Mouse (Mus musculus) hindbrain, embryonic 15.5 days (tissue): ENCODE measurements at regions not wholly inside any gene's neighbourhood (a gene's known extent, or its start where the extent isn't known, plus 50 kb on each side); places are given as distances from the start of the nearest gene placed in this dataset.

Experiments used
- ATAC-seq: fragments of 200-750 bp; cut with Nextera tagmentation; 2 replicates; pipeline ENCODE4 v1.8.0; 2017; ENCODE audit warnings: low read depth, moderate number of reproducible peaks, moderate TSS enrichment; ENCODE audit not compliant: low FRiP score
- H3K27ac ChIP-seq: fragments of 300-500 bp; sonication (generic); replicated peaks from 2 replicates; pipeline ENCODE4 v1.5.1; 2015; ENCODE audit warnings: mild to moderate bottlenecking, inconsistent platforms
- H3K27me3 ChIP-seq: fragments of 300-500 bp; sonication (generic); 2 replicates; pipeline ENCODE4 v1.6.1; 2015; ENCODE audit warnings: control low read depth, inconsistent platforms
- H3K36me3 ChIP-seq: fragments of 300-500 bp; sonication (generic); 2 replicates; pipeline ENCODE4 v1.6.1; 2015; ENCODE audit warnings: control low read depth, inconsistent platforms
- H3K4me1 ChIP-seq: fragments of 300-500 bp; sonication (generic); replicated peaks from 2 replicates; pipeline ENCODE4 v1.6.1; 2015; ENCODE audit warnings: control low read depth, inconsistent platforms
- H3K4me2 ChIP-seq: fragments of 300-500 bp; sonication (generic); 2 replicates; pipeline ENCODE4 v1.6.1; 2015; ENCODE audit warnings: moderate library complexity, mild to moderate bottlenecking, inconsistent platforms
- H3K4me3 ChIP-seq: fragments of 300-500 bp; sonication (generic); 2 replicates; pipeline ENCODE4 v1.5.1; 2015; ENCODE audit warnings: mild to moderate bottlenecking, inconsistent platforms
- H3K9ac ChIP-seq: fragments of 300-500 bp; sonication (generic); 2 replicates; pipeline ENCODE4 v1.6.1; 2015; ENCODE audit warnings: inconsistent platforms
- H3K9me3 ChIP-seq: fragments of 300-500 bp; sonication (generic); 2 replicates; pipeline ENCODE4 v1.6.1; 2016; ENCODE audit warnings: control low read depth, inconsistent platforms
- WGBS: fragments of 180-500 bp; shearing (Covaris S2); methylation state at CpG from one replicate; pipeline ENCODE4 v1.1.7; 2015; 5-methylcytosine and 5-hydroxymethylcytosine counted together

DNA sequence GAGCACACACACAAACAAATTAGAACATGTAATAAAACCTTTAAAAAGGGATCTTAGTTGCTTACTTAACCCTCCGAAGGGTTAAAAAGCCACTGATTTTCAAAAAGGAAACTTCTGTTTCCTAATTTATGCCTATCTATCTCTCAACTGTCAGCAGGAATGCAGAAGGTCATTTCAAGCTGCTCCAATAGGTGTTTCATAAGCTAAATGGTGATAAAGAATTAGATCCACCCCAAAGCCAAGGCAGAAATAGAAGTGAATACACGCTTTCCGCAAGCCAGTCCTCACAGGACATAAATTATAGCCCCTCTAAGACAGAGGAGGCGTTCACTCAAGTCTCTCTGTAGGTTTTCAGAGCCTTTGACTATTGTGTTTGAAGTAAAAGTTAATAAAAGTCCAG is 112.2 kb downstream of the Rab11fip2 start:
- Histone ChIP-seq H3K4me1 (no peaks in the 10 kb centered on the region), H3K27me3 (no peaks in the 10 kb centered on the region), H3K36me3 (no peaks in the 10 kb centered on the region), H3K9ac (no peak overlapping the region), H3K27ac (no peak overlapping the region), H3K4me3 (no peak overlapping the region), H3K9me3 (no peaks in the 10 kb centered on the region), H3K4me2 (no peak overlapping the region)
- WGBS = 81% methylated on average over 4 of the region's 4 CpGs
- ATAC-seq = no peak

DNA sequence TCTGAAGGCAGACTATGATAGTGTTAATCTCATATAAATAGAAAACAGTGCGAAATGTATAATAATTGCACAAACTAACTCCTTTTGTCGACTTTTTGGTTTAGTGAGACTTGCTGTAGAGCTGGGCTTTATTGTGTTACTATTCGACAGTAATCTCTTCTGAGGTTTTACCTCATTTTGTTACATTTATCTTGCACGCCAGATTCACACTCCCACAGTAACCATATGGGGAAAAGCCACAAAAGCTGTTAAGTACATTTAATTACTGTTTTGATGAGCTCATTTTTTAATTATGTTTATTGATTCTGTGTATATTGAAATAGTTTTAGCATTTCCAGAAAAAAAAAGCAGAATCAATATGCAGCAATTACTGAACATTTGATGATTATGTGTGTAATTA is 106.3 kb downstream of the Rab11fip2 start:
- no peak for ATAC-seq
- H3K4me3 ChIP-seq = no peak overlapping the region
- H3K4me1 ChIP-seq = no peaks in the 10 kb centered on the region
- H3K9ac ChIP-seq = no peak overlapping the region
- no peak overlapping the region for H3K27ac ChIP-seq
- H3K27me3 ChIP-seq = no peaks in the 10 kb centered on the region
- H3K9me3 ChIP-seq = no peaks in the 10 kb centered on the region
- WGBS = 80% methylated on average over 4 of the region's 4 CpGs
- no peaks in the 10 kb centered on the region for H3K36me3 ChIP-seq
- H3K4me2 ChIP-seq = no peak overlapping the region

DNA sequence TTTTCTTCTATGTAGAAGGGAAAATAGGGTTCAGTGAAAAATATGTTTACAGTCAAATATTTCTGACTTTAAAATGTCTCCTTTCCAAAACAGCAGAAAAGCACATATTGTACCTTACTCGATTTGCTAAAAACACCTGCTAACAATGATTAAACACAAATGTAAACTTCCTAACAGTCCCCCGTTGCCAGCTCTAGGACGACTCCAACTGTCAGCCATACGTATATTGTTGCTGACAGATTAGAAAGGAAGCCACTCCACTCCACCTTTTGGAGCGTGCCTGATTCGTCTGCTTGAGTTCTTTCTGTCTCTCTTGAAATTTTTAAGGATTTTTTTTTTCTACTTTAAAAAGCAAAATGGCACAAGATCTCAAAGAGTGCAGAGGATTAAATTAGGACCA is 105.8 kb downstream of the Rab11fip2 start:
- Histone ChIP-seq H3K4me1 (no peaks in the 10 kb centered on the region), H3K9ac (no peak overlapping the region), H3K4me2 (no peak overlapping the region), H3K27me3 (no peaks in the 10 kb centered on the region), H3K9me3 (no peaks in the 10 kb centered on the region), H3K27ac (no peak overlapping the region), H3K36me3 (no peaks in the 10 kb centered on the region), H3K4me3 (no peak overlapping the region)
- ATAC-seq = no peak
- WGBS = 64% methylated on average over 6 of the region's 6 CpGs

DNA sequence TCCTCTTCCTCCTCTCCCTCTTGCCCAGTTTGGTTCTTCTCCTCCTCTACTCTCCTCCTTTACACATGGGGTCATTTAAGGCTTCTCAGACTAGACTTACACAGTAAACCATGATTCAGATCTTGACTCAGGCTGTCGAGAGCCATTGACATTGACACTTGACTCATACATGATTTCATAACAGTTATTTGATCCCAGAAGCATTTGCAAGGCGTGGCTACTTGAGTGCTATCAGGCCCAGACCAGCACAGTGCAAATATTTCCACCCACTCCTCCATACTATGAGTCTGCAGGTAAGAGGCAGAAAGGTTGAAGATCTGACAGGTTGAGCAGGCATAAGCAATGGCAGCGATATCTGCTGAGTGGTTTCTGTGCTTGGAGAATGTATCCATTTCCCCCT is 99.2 kb downstream of the Rab11fip2 start:
- no peak overlapping the region for H3K4me3 ChIP-seq
- WGBS = 89% methylated on average over 3 of the region's 3 CpGs
- no peak overlapping the region for H3K9ac ChIP-seq
- no peaks in the 10 kb centered on the region for H3K36me3 ChIP-seq
- ATAC-seq = no peak
- no peak overlapping the region for H3K27ac ChIP-seq
- H3K27me3 ChIP-seq = no peaks in the 10 kb centered on the region
- H3K4me1 ChIP-seq = no peaks in the 10 kb centered on the region
- no peak overlapping the region for H3K4me2 ChIP-seq
- H3K9me3 ChIP-seq = no peaks in the 10 kb centered on the region

DNA sequence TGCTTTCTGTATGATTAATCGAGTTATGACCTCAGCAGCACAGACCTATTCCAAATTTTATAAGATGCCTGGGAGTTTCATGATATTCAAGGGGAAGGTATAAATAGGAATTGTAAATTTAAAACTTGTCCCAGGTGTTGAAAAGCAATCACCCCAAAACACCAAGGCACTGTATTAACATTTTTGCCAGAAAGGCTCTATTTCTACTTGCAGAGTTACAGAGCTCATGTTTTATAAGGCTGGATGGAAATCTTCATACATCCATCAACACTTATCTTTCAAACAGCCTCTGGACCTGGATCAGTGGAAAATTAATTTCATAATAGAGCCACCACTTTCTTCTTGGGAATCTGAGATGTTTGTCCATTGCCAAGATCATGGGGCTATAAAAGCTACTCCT is 96.6 kb downstream of the Rab11fip2 start:
- no peak for ATAC-seq
- Histone ChIP-seq H3K9me3 (no peaks in the 10 kb centered on the region), H3K4me3 (no peak overlapping the region), H3K27me3 (no peaks in the 10 kb centered on the region), H3K27ac (no peak overlapping the region), H3K4me1 (no peaks in the 10 kb centered on the region), H3K36me3 (no peaks in the 10 kb centered on the region), H3K4me2 (no peak overlapping the region), H3K9ac (no peak overlapping the region)
- 92% methylated on average over 1 of the region's 1 CpGs for WGBS

DNA sequence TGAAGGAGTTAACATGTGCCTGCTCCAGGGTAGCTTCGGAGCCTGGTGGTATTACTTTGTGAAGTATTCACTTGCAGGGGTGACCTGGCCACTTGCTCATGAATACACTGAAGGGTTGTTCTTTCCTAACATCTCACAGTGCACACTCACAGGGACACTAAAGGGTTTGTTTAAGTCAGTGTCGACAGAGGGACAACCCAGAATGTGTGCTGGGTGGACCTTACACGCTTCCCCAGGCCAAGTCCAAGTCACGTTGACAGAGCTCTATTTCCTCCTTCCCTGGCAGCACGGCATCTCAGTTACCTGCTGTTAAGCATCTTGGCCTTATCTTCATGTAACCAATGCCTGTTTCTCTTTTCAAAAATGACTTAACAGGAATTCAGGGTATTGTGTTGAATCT is 92.8 kb downstream of the Rab11fip2 start:
- H3K4me3 ChIP-seq = no peak overlapping the region
- ATAC-seq = no peak
- no peak overlapping the region for H3K4me2 ChIP-seq
- no peak overlapping the region for H3K9ac ChIP-seq
- no peak overlapping the region for H3K27ac ChIP-seq
- H3K9me3 ChIP-seq = no peaks in the 10 kb centered on the region
- WGBS = 71% methylated on average over 5 of the region's 5 CpGs
- H3K36me3 ChIP-seq = no peaks in the 10 kb centered on the region
- no peaks in the 10 kb centered on the region for H3K27me3 ChIP-seq
- no peaks in the 10 kb centered on the region for H3K4me1 ChIP-seq

DNA sequence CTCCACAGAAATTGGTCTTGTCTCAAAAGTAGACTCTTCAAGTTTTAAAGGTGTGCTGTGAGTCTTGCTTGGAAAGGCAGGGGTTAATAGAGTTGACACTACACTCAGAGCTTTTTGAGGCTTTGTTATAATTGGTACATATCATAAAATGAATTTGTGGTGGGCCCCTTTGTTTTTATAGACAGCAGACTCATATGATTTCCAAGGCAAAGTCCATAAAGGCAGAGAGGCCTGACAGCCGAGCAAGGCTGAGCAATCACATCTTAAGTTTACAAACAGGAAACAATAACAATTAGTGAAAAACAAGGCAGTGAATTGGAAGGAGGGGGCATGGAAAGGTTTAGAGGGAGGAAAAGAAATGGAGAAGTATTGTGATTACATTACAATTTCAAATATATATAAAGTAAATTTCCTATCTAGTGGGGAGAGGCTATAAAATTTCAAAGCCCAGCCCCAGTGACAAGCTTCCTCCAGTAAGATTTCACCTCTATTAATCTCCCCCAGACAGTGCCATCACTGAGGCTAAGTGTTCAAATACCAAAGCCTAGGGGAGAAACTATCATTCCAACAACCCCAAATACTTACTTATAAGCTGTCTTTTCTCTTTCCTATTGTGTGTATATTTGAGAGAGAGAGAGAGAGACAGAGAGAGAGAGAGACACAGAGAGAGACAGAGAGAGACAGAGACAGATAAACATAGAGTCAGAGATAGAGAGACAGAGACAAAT is 91.3 kb downstream of the Rab11fip2 start:
- Histone ChIP-seq H3K27me3 (no peaks in the 10 kb centered on the region), H3K27ac (no peak overlapping the region), H3K9me3 (no peaks in the 10 kb centered on the region), H3K4me1 (no peaks in the 10 kb centered on the region), H3K4me2 (no peak overlapping the region), H3K4me3 (no peak overlapping the region), H3K9ac (no peak overlapping the region), H3K36me3 (no peaks in the 10 kb centered on the region)
- no peak for ATAC-seq
- 73% methylated on average over 1 of the region's 1 CpGs for WGBS
